Mouse (Mus musculus) midbrain, postnatal 0 days (tissue): ENCODE data around the gene C1qa. TPM values are rescaled to one million over a fixed set of nuclear protein-coding genes. Genes with fewer than 3 reads are reported as not detected.
A peak's percentile ranks its signal among the peaks of the same experiment; 100 is the strongest.

ENCODE experiments used
- ATAC-seq: fragments of 200-750 bp; cut with Nextera tagmentation; 2 replicates; pipeline ENCODE4 v1.8.0; 2017; ENCODE audit warnings: moderate number of reproducible peaks, mild to moderate bottlenecking, moderate TSS enrichment, moderate library complexity; ENCODE audit not compliant: low FRiP score
- DNase-seq: peaks from one replicate; pipeline ENCODE4 v3.0.0-alpha.2; 2015; ENCODE audit warnings: low spot score
- H3K27ac ChIP-seq: fragments of 300-500 bp; sonication (generic); 2 replicates; pipeline ENCODE4 v1.5.1; 2014; ENCODE audit warnings: low read depth, mild to moderate bottlenecking, low read length, mixed read lengths
- H3K27me3 ChIP-seq: fragments of 300-500 bp; sonication (generic); 2 replicates; pipeline ENCODE4 v1.6.1; 2014; ENCODE audit warnings: low read length, control low read depth, mixed read lengths; ENCODE audit not compliant: insufficient read depth
- H3K36me3 ChIP-seq: fragments of 300-500 bp; sonication (generic); 2 replicates; pipeline ENCODE4 v1.6.1; 2014; ENCODE audit warnings: low read length, control low read depth, mixed read lengths; ENCODE audit not compliant: insufficient read depth
- H3K4me1 ChIP-seq: fragments of 300-500 bp; sonication (generic); 2 replicates; pipeline ENCODE4 v1.6.1; 2014; ENCODE audit warnings: mild to moderate bottlenecking, control low read depth, antibody characterized with exemption, low read length, mixed read lengths; ENCODE audit not compliant: insufficient read depth
- H3K4me2 ChIP-seq: fragments of 300-500 bp; sonication (generic); 2 replicates; pipeline ENCODE4 v1.6.1; 2014; ENCODE audit warnings: low read depth, mild to moderate bottlenecking, low read length, mixed read lengths; ENCODE audit not compliant: poor library complexity, severe bottlenecking
- H3K4me3 ChIP-seq: fragments of 300-500 bp; sonication (generic); 2 replicates; pipeline ENCODE4 v1.5.1; 2014; ENCODE audit warnings: low read depth, mild to moderate bottlenecking, low read length, moderate library complexity
- H3K9ac ChIP-seq: fragments of 300-500 bp; sonication (generic); replicated peaks from 2 replicates; pipeline ENCODE4 v1.6.1; 2014; ENCODE audit warnings: mild to moderate bottlenecking, low read length, moderate library complexity, mixed read lengths; ENCODE audit not compliant: poor library complexity, severe bottlenecking
- H3K9me3 ChIP-seq: fragments of 300-500 bp; sonication (generic); 2 replicates; pipeline ENCODE4 v1.6.1; 2016; ENCODE audit warnings: low read length, control low read depth
- CTCF ChIP-seq: IDR thresholded peaks from 2 replicates; pipeline ENCODE4 v1.5.1; 2016; ENCODE audit warnings: antibody characterized with exemption, mild to moderate bottlenecking
- WGBS: fragments of 180-500 bp; shearing (Covaris S2); extraction: QIAGEN DNeasy Blood & Tissue Kit; methylation state at CpG from one replicate; pipeline ENCODE4 v1.1.7; 2014; 5-methylcytosine and 5-hydroxymethylcytosine counted together
- polyA plus RNA-seq: library from polyadenylated mRNA; unstranded; fragments of >200 nt; fragmentation: Nextera tagmentation; extraction: Ambion mirVana; gene quantifications from 2 replicates; pipeline ENCODE4 v1.2.1, GENCODE M21; 2015
- total RNA-seq: library from RNA; depleted of rRNA; stranded (reverse); fragments of >200 nt; gene quantifications from 2 replicates; pipeline ENCODE4 v1.2.3, GENCODE M21; 2014

C1qa gene
- total and polyA plus RNA-seq, 2 experiments from 2014 or later = 38.8 to 48.8 TPM

DNA sequence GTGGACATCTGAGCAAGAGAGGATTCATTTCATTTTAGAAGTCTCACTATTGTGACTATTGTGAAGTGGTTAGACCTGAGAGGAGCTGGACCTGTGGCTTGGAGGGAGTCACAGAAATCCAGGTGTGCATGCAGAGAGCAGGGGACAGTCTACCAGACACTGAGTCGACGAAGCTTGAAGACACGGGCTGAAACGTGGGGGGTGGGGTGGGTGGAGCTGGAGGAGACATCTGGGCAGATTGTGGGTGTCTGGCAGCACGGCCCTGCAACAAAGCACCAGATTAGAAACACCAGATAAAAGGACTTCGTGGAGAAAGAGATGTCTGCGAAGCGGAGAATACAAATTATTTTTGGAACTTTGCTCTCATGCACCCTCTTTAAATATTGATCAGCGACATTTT lies 35.1 kb downstream of the C1qa start:
- DNase-seq = no peak
- H3K4me3 ChIP-seq = no peak overlapping the region
- no peak for ATAC-seq
- H3K36me3 ChIP-seq = no peaks in the 10 kb centered on the region
- peaks cover 26% of the 10 kb centered on the region for H3K4me1 ChIP-seq
- H3K27ac ChIP-seq = no peak overlapping the region
- no peak overlapping the region for H3K4me2 ChIP-seq
- no peak overlapping the region for H3K9ac ChIP-seq
- H3K27me3 ChIP-seq = no peaks in the 10 kb centered on the region
- no peaks in the 10 kb centered on the region for H3K9me3 ChIP-seq
- TF ChIP-seq CTCF = no peak
- 15% methylated on average over 9 of the region's 9 CpGs for WGBS

DNA sequence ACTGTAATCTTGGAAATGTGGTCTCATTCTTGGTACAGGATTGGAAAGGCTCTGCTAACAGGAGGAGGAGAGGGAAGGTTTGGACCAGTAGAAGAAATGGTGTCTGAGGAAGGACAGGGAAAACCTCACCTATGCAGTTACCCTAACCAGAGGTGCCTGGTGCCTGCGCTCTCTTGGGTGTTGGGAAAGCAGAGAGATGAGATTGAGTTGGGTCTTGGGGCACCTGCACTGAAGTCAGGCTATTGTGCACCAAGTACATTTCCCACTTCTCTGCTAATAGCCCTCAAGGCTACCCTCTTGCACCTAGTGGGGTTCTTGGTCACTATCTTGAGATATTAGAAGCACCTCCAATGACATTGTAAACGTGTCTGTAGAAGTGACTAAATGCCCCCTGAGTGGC lies 36.2 kb downstream of the C1qa start:
- Histone ChIP-seq H3K4me2 (no peak overlapping the region), H3K4me1 (peaks cover 21% of the 10 kb centered on the region), H3K4me3 (no peak overlapping the region), H3K9ac (no peak overlapping the region), H3K9me3 (no peaks in the 10 kb centered on the region), H3K27ac (no peak overlapping the region), H3K36me3 (no peaks in the 10 kb centered on the region), H3K27me3 (no peaks in the 10 kb centered on the region)
- no peak for TF ChIP-seq CTCF
- WGBS = 80% methylated on average over 2 of the region's 2 CpGs
- DNase-seq (no peak), ATAC-seq (no peak)

DNA sequence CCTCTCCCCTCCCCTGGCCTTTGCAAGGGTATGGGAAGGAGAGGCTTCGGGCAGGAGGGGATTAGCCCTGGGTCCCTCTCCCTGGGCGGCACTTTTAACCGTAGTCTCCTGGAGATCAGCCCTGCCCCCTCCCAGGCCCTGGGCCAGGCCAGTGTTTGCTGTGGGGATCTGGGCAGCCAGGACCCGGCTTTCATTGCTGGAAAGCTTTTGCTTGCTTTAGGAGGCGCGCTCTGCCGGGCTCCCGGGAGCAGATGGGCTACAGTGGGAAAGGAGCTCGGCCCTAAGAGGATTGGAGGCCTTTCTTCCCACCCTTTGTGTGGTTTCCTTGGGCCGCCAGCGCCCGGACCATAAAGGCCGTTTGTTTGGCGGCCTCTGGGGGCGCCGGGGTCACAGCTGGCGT lies 36.8 kb downstream of the C1qa start:
- DNase-seq (no peak), ATAC-seq (peak; percentile 57; the same call in 1 of the 2 replicates)
- H3K27ac ChIP-seq = peak overlapping the region; percentile 38; the same call in 1 of the 2 replicates
- no peaks in the 10 kb centered on the region for H3K27me3 ChIP-seq
- no peak overlapping the region for H3K4me3 ChIP-seq
- no peak overlapping the region; the same call in 1 of the 2 replicates for H3K9ac ChIP-seq
- no peak overlapping the region for H3K4me2 ChIP-seq
- no peaks in the 10 kb centered on the region for H3K9me3 ChIP-seq
- 6% methylated on average over 14 of the region's 17 CpGs for WGBS
- no peaks in the 10 kb centered on the region for H3K36me3 ChIP-seq
- H3K4me1 ChIP-seq = peaks cover 21% of the 10 kb centered on the region
- no peak for TF ChIP-seq CTCF

DNA sequence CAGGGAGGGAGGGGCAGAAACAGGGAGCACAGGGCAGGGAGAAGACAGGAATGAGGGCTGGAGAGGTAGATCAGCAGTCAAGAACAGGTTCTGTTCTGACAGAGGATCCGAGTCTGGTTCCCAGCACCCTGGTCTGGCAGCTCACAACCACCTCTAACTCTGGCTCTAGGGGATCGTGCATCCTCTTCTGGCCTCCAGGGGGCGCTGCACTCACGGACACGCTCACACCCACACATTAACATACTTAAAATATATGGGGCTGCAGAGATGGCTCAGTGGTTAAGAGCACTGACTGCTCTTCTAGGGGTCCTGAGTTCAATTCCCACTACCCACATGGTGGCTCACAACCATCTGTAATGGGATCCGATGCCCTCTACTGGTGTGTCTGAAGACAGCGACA lies 38.6 kb downstream of the C1qa start:
- ATAC-seq (no peak), DNase-seq (no peak)
- H3K4me2 ChIP-seq = no peak overlapping the region
- H3K4me1 ChIP-seq = peaks cover 13% of the 10 kb centered on the region
- no peak overlapping the region for H3K4me3 ChIP-seq
- no peaks in the 10 kb centered on the region for H3K9me3 ChIP-seq
- H3K9ac ChIP-seq = no peak overlapping the region
- no peak for TF ChIP-seq CTCF
- H3K27me3 ChIP-seq = no peaks in the 10 kb centered on the region
- no peaks in the 10 kb centered on the region for H3K36me3 ChIP-seq
- H3K27ac ChIP-seq = no peak overlapping the region
- 86% methylated on average over 7 of the region's 7 CpGs for WGBS

DNA sequence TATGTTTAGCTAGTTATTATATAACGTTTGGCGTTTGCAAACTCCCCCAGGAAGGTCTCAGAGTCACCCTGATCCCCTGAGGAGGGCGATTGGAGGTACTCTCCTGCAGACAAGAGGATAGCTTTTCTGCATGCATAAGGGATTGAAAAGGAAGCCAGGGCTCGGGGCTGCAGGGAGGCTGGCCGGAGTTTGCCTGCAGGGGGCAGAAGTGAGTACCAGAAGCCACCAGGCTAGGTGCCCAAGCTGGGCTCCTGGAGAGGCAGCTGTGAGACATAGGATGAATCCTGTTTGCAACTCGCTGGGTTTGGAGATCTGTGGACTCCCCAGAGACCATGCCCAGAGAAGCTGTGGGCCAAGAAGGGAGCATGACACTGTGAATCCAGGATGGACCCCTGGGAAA lies 43.5 kb downstream of the C1qa start:
- DNase-seq (no peak), ATAC-seq (no peak)
- H3K4me2 ChIP-seq = no peak overlapping the region
- H3K9ac ChIP-seq = no peak overlapping the region
- H3K27me3 ChIP-seq = no peaks in the 10 kb centered on the region
- H3K4me1 ChIP-seq = no peaks in the 10 kb centered on the region
- H3K27ac ChIP-seq = no peak overlapping the region
- no peaks in the 10 kb centered on the region for H3K36me3 ChIP-seq
- WGBS = 23% methylated on average over 6 of the region's 6 CpGs
- H3K4me3 ChIP-seq = no peak overlapping the region
- TF ChIP-seq CTCF = peak; percentile 50; the same call in 1 of the 2 replicates
- no peaks in the 10 kb centered on the region for H3K9me3 ChIP-seq

DNA sequence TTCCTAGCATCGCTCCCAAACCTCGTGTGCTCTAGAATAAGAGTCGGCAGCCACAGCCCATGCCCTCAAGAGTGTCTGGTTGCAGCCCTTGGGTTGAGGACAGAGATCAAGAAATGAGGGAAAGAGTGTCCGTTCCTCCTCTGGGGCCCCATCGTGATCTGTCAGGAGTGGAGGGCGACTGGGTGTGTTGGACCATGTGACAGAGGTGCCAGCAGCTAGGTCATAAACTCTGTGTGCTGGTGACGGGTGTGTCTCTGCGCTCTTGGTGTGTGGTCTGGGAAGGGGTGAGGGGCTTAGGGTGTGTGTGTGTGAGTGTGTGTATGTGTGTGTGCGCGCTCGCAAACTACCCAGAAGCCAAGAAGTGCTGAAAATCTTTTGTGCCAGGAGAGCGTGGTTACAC lies 45.6 kb downstream of the C1qa start:
- H3K4me1 ChIP-seq = no peaks in the 10 kb centered on the region
- H3K36me3 ChIP-seq = no peaks in the 10 kb centered on the region
- ATAC-seq (no peak), DNase-seq (no peak)
- TF ChIP-seq CTCF = no peak
- H3K4me3 ChIP-seq = no peak overlapping the region
- H3K27me3 ChIP-seq = no peaks in the 10 kb centered on the region
- WGBS = 87% methylated on average over 12 of the region's 12 CpGs
- H3K9me3 ChIP-seq = no peaks in the 10 kb centered on the region
- no peak overlapping the region for H3K4me2 ChIP-seq
- no peak overlapping the region for H3K27ac ChIP-seq
- no peak overlapping the region for H3K9ac ChIP-seq

DNA sequence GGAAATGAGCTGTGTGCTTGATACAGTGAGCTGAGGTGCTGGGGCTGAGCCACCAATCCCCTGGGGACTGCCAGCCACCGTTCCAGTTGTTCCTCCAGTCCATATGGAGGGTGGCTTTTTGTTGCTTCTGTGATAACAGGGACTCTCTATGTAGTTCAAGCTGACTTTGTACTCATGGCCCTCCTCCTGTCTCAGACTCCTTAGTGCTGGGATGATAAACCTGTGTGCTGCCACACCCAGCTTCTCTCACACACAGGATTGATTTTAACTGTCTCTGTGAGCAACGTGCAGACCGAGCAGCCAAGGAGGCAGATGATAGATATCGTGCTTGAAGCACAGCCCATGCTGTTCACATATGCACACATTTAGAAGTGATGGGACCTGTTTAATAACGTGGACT lies 46.5 kb downstream of the C1qa start:
- Histone ChIP-seq H3K36me3 (no peaks in the 10 kb centered on the region), H3K9me3 (no peaks in the 10 kb centered on the region), H3K9ac (no peak overlapping the region), H3K27ac (no peak overlapping the region), H3K4me3 (no peak overlapping the region), H3K4me2 (no peak overlapping the region), H3K4me1 (no peaks in the 10 kb centered on the region), H3K27me3 (no peaks in the 10 kb centered on the region)
- TF ChIP-seq CTCF = no peak
- 65% methylated on average over 5 of the region's 5 CpGs for WGBS
- no peak for ATAC-seq
- no peak for DNase-seq
